Mouse (Mus musculus) spleen, adult 2 months (tissue): ENCODE data around the gene Fam240b.

Experiments used
- CTCF ChIP-seq: fragments of 200-500 bp; IDR thresholded peaks from 2 replicates; pipeline ENCODE4 v1.5.1; 2011; ENCODE audit warnings: mild to moderate bottlenecking, inconsistent platforms; ENCODE audit not compliant: insufficient read depth, insufficient read length, insufficient replicate concordance; ENCODE audit errors: extremely low read depth
- POLR2A ChIP-seq: fragments of 200-500 bp; IDR thresholded peaks from 2 replicates; pipeline ENCODE4 v1.6.1; 2011; ENCODE audit warnings: low read depth, low read length, inconsistent platforms

DNA sequence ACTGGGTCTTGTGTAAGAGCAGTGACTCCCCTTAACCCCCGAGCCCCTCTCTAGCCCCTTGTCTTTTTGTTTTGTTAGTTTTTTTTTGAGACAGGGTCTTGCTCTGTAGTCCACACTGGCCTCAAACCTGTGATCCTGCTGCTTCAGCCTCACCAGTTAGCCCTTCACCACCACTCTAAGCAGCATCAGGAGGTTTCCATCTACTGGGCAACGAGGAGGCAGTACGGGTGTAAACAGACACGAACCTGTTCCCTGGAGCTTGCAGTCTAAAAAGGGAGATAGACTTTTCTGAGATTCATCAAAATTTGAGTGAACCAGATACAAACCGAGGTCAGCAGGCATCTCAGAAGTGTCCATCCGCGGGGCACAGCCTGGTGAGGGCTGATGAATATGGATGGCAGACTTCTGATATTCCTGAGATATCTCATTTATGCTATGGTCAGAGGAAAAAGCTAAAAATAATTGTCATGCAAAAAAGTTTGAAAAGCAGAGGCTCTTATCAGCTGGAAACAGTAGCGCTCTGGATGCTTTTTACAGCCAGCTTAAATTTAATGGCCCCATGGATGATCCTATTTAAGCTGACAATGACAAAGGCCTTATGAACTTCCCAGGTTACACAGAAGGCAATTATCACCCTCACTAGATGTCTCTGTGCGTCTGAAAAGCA, 52.2 kb downstream of the Fam240b start:
- TF ChIP-seq CTCF (no peak), POLR2A (no peak)
